Mouse (Mus musculus): ENCODE data around the gene Ankrd13b.

- TF ChIP-seq CTCF (IDR thresholded peaks at IDR 0.05; ENCODE audit: low read depth, low read length), result no peak
- no peak for TF ChIP-seq GATA1 (IDR thresholded peaks at IDR 0.05; ENCODE audit: borderline replicate concordance, low read length)
Observed at GRCm38 (mm10) chr11:77472775-77473174, 16.7 kb downstream of the Ankrd13b start.

Measured in G1E (cell line).